In the genomic region with DNA sequence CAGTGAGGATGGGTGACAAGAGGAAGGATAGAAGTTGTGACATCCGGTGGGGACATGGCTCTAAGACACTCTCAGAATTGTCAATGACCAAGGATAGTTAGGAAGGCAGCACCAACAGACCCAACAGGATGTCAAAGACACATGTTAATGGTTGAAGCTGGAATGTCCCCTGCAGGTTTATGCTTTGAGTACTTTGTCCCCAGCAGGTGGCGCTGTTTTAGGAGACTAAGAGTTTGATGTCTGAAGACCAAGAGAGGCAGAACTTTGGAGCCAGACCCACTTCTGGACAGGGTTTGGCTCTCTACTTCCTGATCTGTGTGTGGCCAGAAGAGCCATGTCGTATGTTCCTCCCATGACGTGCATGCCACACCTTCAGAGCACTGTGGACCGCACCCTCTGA, we compare ENCODE assay signal across 12 mouse cellular contexts.
DNase-seq lines count a peak whose midpoint lies in the region; TF ChIP-seq lines count a peak whose summit lies in the region.
"Had no signal": no experiment of that assay in that cellular context is flagged by ENCODE, and none has a peak within 500 bp of the region (broad histone marks: within the 10 kb centered on the region; RNA-seq: fewer than 3 reads in every experiment).

No protein-coding gene starts in this region.

- H3K79me2 ChIP-seq in MEL (ENCODE audit: control insufficient read depth, insufficient read depth, low read length, poor library complexity), result no peaks in the 10 kb centered on the region

- peak; percentile 47 for TF ChIP-seq CTCF in layer of hippocampus, adult 2 months (conservative IDR thresholded peaks at IDR 0.05)
- peak; percentile 44 to 72 (median 65) for TF ChIP-seq CTCF in MEL (IDR thresholded peaks at IDR 0.05 in 2 of 3, conservative IDR thresholded peaks at IDR 0.05 in 1 of 3; ENCODE audit: control insufficient read depth in 1 of 3, insufficient read depth in 1 of 3, low read depth in 2 of 3, low read length in 3 of 3, poor library complexity in 1 of 3, severe bottlenecking in 1 of 3)

- no peaks in the 10 kb centered on the region for H3K36me3 ChIP-seq in MEL (ENCODE audit: control insufficient read depth in 1 of 2, insufficient read depth in 2 of 2, low read length in 2 of 2)

- no peaks in the 10 kb centered on the region for H3K9me3 ChIP-seq in MEL (replicated peaks; ENCODE audit: insufficient read depth, low read length)

- H3K4me1 ChIP-seq in MEL (ENCODE audit: control insufficient read depth in 1 of 2, insufficient read depth in 2 of 2, low read length in 2 of 2), result no peaks in the 10 kb centered on the region

- H3K9ac ChIP-seq in MEL (ENCODE audit: control insufficient read depth, low read depth, low read length, poor library complexity, severe bottlenecking), result no peak overlapping the region

- no peak for DNase-seq in layer of hippocampus, adult 2 months (ENCODE audit: low spot score in 2 of 2)
- no peak for DNase-seq in layer of hippocampus, postnatal 10 days (ENCODE audit: low spot score in 2 of 2)
- DNase-seq in CD4-positive helper T cell, adult 2 months (ENCODE audit: low read depth, low spot score), result peak; percentile 27
- DNase-seq in MEL (ENCODE audit: low read depth, low spot score), result peak; percentile 58
- peak; percentile 65 for DNase-seq in naive thymus-derived CD4-positive, alpha-beta T cell, adult 2 months (ENCODE audit: low read depth)
- no peak for DNase-seq in urinary bladder, postnatal 10 days (ENCODE audit: low spot score)
- no peak for DNase-seq in lung, postnatal 4 days
- DNase-seq: cerebellum, adult 18-20 months; heart, postnatal 14 days; lung, adult 2 months; thymus, postnatal 25 days had no signal

- H3K27ac ChIP-seq in layer of hippocampus, adult 2 months, result no peak overlapping the region
- no peak overlapping the region for H3K27ac ChIP-seq in MEL (ENCODE audit: control insufficient read depth, low read depth, low read length)

- TF ChIP-seq POLR2A in MEL (IDR thresholded peaks at IDR 0.05; ENCODE audit: control insufficient read depth in 1 of 2, insufficient read depth in 1 of 2, low read depth in 1 of 2, low read length in 2 of 2, poor library complexity in 1 of 2), result no peak

- no peak for TF ChIP-seq EP300 in MEL (IDR thresholded peaks at IDR 0.05; ENCODE audit: low read depth in 1 of 2, low read length in 2 of 2)

- no peaks in the 10 kb centered on the region; a peak in 2 of 4 replicates for H3K27me3 ChIP-seq in MEL (ENCODE audit: control insufficient read depth in 1 of 2, insufficient read depth in 2 of 2, low read length in 2 of 2)

- TF ChIP-seq RAD21 in MEL (IDR thresholded peaks at IDR 0.05; ENCODE audit: low read depth, low read length), result peak; percentile 15

- H3K4me3 ChIP-seq in layer of hippocampus, adult 2 months, result no peak overlapping the region
- no peak overlapping the region for H3K4me3 ChIP-seq in MEL (ENCODE audit: control insufficient read depth in 1 of 2, insufficient read depth in 1 of 2, low read depth in 2 of 2, low read length in 2 of 2)
- H3K4me3 ChIP-seq: myocyte had no signal

TF ChIP-seq in MEL, 35 proteins besides CTCF, POLR2A, EP300 and RAD21:
- TF ChIP-seq ZNF384 (IDR thresholded peaks at IDR 0.05; ENCODE audit: low read depth, low read length) (no peak), TBP (IDR thresholded peaks at IDR 0.05; ENCODE audit: low read depth, low read length) (no peak), NELFE (IDR thresholded peaks at IDR 0.05; ENCODE audit: low read depth, low read length) (no peak), JUND (IDR thresholded peaks at IDR 0.05; ENCODE audit: low read depth, low read length) (no peak), USF1 (IDR thresholded peaks at IDR 0.05; ENCODE audit: low read depth, low read length) (no peak), SMC3 (IDR thresholded peaks at IDR 0.05; ENCODE audit: low read depth, low read length) (peak; percentile 65), MYC (IDR thresholded peaks at IDR 0.05; ENCODE audit: low read depth, low read length) (no peak)

Comparison
In these comparisons a context has a peak if more than half of its experiments do, and no peak if none do; other contexts are left out.
1. DNase-seq: peak in CD4-positive helper T cell, adult 2 months (single experiment), MEL (single experiment) and naive thymus-derived CD4-positive, alpha-beta T cell, adult 2 months (single experiment); none in layer of hippocampus, adult 2 months (0 of 2), layer of hippocampus, postnatal 10 days (0 of 2), urinary bladder, postnatal 10 days (single experiment) and lung, postnatal 4 days (0 of 2).